Mouse (Mus musculus) heart, adult 9 months (tissue): ENCODE measurements at regions not wholly inside any gene's neighbourhood (a gene's known extent, or its start where the extent isn't known, plus 50 kb on each side); places are given as distances from the start of the nearest gene placed in this dataset.

Source experiments
- DNase-seq, 2 experiments: peaks; one replicate each; pipeline ENCODE4 v3.0.0; 2022; ENCODE audit warnings: low spot score in 2 of 2

DNA sequence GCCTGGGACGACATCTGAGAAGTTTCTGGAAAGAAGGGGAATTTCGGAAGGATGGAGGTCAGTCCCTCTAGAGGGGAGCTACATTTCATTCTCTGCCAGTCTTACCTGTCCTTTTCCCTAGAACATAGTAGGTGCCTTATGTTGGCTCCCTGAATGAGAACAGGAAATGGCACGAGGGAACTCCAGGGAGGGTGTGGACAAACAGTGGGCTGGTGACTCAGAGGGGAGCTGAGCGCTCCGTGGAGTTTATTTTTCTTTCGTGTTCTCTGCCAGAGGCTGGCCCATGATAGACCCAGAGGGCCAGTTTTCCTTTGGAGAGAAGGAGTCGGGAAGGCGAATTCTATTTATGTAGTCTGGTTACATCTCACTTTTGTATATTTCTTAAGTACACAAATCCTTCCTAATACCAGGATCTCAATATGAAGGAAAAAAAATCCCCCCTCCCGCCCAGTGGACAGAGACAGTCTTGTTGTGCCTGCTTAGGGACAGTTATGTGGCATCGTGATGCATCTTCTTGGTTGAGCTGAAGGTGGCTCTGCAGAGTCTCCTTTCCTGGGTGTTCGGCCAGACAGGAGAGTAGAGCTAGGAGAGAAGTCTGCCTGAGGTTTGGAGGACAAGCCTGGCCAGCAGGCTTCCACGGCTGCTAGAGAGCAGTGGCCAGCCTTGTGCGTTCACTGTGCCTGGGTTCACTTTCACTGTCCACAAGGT is 84.3 kb upstream of the Rbpj start:
- peak; percentile 40 to 55 for DNase-seq

DNA sequence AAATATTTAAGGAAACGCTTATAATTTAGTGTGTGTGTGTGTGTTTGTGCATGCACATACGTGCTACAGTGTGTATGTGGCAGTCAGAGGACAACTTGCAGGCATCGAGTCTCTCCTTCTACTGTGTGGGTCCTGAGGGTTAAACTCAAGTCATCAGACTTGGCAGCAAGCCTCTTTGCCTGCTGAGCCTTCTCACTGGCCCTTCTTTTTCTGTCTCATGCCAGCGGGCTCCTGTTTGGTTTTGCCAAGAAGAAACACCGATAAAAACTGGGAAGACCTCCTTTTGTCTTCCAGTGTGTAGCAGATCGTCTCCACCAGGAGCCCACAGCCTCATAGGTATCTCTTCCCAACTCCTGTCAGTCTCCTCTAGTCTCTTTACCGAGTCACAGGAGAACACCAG is 81.9 kb upstream of the Rbpj start:
- DNase-seq, result no peak

DNA sequence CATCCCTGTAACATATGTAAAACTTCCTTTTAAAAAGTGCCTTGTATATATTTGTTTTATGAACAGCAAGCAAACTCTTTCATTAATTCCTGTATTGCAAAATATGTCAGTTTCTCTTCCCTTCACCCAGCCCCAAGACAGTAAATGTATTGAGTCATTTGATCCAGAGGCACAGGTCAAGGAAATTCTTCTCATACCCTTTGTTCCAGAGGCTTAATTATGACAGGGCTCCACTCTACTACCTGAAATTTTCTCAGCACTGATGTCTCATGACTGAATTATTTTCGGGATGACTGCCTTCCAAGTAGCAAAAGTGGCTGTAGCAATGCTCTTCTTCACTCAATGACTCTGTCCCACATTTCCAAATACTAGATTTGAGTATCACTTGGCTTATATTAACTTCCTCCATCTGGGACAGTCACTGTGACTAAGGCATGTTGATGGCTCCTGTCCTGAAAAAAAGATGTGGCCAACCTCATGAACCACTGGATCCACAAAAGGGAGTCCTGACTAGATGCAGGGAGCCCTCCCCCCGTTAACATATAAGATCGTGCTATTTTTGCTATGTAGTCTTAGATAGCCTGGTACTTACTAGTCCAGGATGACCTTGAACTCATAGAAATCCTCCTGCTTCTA is 80.3 kb upstream of the Rbpj start:
- no peak for DNase-seq

DNA sequence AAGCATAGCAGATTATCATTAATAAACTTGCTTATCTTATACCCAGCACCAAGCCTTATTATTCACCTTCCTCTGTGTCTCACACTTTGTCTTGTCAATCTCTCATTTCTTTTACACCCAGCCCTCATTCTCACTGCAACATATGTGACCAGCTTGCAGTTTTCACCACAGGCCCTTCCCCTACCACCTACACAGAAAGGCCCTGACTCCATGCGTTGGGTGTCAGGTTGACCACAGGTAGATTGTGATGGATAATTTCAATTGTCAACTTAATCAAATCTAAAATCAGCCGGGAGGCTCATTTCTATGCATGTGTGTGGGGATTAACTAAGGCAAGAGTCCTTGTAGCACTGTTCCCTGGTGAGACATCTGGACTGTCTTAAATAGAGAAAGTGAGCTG is 72.4 kb upstream of the Rbpj start:
- no peak for DNase-seq

DNA sequence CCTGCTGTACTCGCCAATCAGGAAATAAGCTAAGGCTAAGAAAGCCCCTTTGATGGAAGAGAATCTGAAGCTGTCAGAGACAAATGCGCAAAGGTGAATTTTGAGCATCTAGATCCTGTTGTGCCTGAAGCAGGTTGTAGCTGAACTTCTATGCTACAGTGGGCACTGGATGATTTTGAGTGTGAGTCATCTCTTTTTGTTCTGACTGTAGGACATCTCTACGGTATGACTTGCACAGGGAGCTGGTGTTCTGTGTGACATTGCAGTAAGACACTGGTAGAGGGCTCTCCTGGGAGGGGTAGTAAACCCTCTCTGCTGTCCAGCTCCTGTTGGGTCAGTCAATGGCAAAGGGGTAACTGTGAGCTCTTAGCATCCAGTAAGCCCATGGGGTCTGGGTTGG is 71.4 kb upstream of the Rbpj start:
- no peak for DNase-seq

DNA sequence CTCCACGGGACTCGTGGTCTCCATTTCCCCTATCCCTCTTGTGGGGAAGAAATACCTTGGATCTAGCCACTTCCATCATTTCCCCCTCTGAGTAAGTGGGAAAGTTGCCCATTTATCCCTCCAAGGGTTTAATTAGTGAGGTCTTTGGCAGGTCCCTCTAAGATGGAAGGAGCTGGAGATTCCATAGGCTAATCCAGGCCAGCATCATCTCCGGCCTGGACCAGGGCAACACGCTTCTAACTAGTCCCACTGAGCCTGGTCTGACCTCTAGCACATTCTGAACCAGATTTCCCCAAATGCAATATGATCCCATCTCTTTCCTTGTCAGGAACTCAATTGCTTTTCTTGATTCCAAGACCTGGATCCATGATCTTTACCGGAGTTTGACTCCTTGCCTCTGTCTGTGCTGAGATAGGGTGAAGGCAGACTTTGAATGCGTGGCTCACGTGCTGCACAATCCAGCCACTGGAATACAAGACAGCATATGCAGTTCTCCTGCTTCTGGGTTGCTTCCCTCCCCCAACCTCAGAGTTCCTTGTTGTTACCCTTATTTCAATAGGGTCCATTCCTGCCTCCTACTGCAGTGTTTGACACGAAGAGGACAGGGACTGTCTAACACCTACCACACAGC is 67.4 kb upstream of the Rbpj start:
- DNase-seq, result no peak

DNA sequence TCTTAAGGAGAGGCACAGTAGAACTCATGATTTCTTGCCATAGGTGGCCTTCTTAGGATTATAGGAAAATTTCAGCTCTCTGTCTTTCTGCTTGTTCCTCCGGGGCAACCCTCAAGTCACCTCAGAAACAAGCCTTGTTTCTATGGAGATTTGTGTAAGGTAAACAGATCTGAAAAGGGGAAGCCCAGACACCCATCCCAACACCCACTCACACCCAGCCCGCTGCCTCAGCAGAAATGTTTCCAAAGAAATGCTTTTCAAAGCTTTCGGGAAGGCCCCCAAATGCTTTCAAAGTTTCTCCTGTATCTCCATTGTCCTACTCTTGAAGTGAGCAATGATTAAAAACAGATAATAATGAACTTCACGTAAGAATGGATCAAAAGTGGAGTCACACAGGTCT is 64.9 kb upstream of the Rbpj start:
- DNase-seq, result peak in 1 of 2 experiments; percentile 43

DNA sequence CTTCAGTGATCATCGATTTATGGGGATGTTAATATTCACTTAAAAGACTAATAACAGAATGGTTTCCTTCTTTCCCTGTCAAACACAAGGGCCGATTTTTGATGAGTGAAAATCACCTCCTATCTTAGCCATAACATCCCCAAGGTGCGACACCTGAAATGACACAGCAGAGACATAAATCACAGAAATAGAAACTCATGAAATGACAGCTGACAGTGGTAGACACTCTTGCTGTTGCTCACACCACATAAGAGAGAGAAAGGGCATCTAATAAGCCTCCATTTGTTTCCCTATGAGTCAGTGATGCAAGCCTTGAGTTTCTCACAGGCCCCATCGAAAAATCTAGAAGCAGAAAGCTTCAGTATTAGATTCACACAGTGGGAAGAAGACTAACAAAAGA is 63.9 kb upstream of the Rbpj start:
- no peak for DNase-seq

DNA sequence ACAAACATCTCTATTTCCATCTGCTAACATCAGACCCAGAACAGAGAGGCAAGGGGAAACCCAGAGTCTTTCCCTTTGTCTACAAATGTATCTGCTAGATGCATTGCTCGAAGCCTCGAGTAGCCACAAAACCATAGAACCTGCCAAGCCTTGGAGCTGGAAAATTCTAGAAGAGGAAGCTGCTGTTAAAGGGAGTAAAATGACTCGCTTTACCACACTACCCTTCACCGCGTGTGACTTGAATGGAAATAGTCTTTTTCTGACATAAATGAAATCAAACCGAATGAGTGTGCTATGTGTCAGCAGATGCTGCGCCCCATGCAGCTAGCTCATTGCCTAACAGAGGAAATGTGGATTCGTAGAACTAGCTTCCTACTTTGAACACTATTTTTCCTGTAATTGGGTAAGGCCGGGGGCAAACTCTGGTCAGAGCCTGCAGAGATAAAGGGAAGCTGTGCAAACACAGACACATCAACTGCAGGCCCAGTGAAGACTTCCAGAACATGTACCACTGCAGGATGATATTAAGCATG is 63.3 kb upstream of the Rbpj start:
- peak in 1 of 2 experiments; percentile 66 for DNase-seq

DNA sequence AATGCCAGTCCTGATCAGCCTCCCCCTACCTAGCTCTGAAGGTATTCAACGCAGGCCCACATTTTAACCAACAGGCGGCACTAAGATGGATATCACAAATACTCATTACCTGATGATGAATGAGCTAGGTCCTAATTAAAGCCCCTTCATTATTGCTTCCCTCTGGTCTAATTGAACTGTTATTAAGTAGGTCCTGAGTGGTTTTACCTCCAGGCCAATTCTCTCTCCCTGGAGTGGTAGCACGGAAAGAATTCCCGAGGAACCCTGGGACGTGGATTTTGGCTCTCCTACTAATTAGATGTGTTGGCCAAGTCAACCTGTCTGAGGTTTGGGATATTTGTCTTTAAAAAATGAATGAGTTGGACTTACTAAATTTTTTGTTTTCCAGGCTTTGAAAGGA is 60.0 kb upstream of the Rbpj start:
- no peak for DNase-seq

DNA sequence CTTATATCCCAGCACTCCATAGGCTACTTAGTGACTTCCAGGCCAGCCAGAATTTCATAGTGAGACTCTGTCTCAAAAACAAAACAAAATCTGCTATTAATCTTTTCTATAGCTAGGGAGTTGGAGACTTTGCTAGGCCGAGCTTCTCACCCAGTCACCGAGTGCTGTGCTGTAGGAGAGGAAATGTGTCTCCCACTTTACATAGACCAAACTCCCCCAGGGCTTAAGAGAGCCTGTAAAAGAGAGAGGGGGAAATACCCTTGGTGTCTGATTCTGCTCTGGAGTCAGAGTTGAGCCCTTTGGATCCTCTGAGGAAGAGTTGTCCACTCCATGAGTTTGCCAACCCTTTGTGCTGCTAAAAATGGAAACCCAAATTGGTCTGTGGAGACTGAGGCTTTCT is 58.3 kb upstream of the Rbpj start:
- DNase-seq, result no peak

DNA sequence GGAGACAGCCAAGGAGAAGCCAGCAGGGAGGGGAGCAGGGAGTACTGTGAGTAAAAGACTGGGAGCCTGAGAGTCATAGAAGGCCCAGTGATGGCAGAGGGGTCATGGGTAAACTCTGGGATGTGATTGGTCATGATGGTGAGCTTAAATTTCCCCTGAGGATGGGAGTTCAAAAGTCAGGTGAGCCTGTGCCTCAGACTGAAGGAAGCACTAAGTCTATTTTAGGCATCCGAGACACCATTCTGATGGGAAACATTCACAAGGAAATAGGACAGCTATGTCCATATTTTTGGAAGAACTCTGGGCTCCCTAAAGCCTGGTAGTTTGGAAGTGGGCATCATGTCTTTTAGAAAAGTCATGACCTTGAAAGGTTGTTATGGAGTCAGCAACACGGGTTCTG is 57.7 kb upstream of the Rbpj start:
- no peak for DNase-seq

DNA sequence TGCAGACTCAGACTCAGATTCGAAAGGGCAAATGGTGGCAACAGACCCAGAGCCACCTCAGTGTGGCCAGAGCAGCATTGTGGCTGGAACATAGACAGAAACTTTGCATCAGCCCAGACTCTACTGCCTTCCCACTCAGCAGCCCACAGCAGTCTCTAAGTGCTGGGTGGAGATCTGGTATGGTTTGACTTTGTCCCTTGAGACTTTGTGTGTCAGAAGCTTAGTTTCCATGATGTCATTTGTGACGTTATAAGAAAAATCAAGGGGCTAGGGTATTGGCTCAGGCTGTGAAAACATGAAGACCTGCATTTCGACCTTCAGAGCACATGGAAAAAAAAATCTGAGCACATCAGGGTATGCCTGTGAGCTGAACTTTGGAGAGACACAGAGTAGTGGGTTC is 56.2 kb upstream of the Rbpj start:
- DNase-seq, result no peak

DNA sequence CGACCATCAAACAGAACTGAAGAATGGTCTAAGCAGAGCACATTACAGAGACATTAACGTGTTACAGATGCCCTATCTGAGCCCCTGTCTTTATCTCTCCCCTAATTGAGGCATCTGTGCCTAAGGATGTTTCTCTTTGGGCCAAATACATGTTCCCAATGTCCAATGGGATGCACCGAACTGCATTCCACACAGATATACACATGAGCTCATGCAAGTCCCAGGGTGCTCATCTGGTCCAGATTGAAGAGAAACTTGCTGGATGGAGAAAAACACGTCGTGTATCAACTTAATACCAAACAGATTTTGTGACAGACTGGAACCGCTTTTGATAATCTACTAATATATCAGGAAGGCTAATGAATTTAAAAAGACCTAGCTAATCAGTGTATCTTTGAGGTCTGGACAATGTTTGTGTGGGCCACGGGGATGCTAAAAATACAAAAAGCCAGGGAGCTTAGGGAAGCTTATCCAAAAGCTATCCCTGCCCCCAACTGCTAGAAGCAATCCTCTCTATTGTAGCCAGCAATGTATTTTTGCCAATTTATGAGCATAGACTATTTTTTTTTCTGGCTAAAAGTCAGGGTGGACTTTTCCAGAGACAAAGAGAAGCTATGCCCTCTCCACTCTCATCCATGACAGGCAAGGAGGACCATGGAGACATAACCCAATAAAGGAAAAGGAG is 53.4 kb upstream of the Rbpj start:
- DNase-seq, result peak; percentile 27 to 46

DNA sequence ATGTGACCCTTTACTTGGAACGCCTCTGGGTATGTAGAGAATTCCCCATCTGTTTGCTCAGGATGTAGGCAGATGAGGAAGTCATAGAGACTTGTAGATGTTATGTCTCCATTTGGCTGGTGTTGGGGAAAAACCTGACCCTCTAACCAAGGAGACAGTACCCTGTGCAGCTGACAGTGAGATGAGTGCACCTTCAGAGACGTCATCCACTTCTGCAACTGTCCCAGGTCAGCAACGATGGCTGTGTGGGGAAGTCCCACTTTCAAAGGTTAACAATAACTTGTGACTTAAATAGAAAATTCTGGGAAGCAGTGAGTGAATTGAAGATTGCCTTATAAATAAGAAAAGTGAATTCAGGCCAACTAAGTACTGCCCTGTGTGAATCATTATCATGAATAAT is 52.3 kb upstream of the Rbpj start:
- DNase-seq, result no peak

DNA sequence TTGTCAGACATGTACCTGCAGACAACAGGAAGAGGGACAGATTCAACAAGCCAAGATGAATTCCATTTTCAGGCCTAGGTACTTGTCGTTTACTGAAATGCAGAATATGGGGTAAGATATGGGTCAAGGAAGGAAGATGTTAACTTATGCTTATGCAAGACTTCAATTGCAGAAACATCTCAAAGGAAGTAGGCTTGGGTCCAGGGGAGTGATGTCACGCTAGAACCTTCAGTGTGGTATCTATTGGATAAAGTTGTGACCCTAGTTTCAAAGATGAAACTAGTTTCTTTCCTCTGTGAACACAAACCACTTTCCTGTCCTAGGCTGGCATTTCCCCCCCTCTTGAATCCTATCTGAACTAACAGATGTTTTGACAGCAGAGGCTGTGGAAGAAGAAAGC is 50.5 kb upstream of the Rbpj start:
- no peak for DNase-seq
